Mouse (Mus musculus) testis, postnatal 14 days (tissue): Measurements from ENCODE around the gene D630003M21Rik.

Experiments
- DNase-seq: peaks from one replicate; pipeline ENCODE4 v3.0.0; 2021; ENCODE audit warnings: low spot score

Gene D630003M21Rik

GRCm38 (mm10) chr2:158236698-158237097 is 7.7 kb upstream of the D630003M21Rik start:
- DNase-seq = no peak

GRCm38 (mm10) chr2:158233106-158233505 is 4.1 kb upstream of the D630003M21Rik start:
- DNase-seq = no peak

- no peak for DNase-seq
Measured at GRCm38 (mm10) chr2:158232414-158232813, 3.4 kb upstream of the D630003M21Rik start.

- DNase-seq = no peak
Measured at GRCm38 (mm10) chr2:158231071-158231470, 2.0 kb upstream of the D630003M21Rik start.

- DNase-seq = no peak
Measured at GRCm38 (mm10) chr2:158230617-158231016, 1.6 kb upstream of the D630003M21Rik start.

GRCm38 (mm10) chr2:158229503-158229892 is 476 bp upstream of the D630003M21Rik start:
- no peak for DNase-seq

GRCm38 (mm10) chr2:158225301-158225700 is 3.7 kb downstream of the D630003M21Rik start:
- DNase-seq = peak; percentile 55

GRCm38 (mm10) chr2:158223497-158223896 is 5.5 kb downstream of the D630003M21Rik start:
- no peak for DNase-seq

- DNase-seq = peak; percentile 68
Measured at GRCm38 (mm10) chr2:158222664-158223063, 6.4 kb downstream of the D630003M21Rik start.

- DNase-seq = no peak
Measured at GRCm38 (mm10) chr2:158221446-158222084, 7.5 kb downstream of the D630003M21Rik start.

- DNase-seq = no peak
Measured at GRCm38 (mm10) chr2:158219562-158219961, 9.5 kb downstream of the D630003M21Rik start.

GRCm38 (mm10) chr2:158216510-158216909 is 12.5 kb downstream of the D630003M21Rik start:
- DNase-seq = peak; percentile 44

GRCm38 (mm10) chr2:158215283-158216117 is 13.5 kb downstream of the D630003M21Rik start:
- DNase-seq = peak; percentile 47

GRCm38 (mm10) chr2:158211764-158212471 is 17.1 kb downstream of the D630003M21Rik start:
- DNase-seq = no peak

- DNase-seq = no peak
Measured at GRCm38 (mm10) chr2:158210958-158211357, 18.1 kb downstream of the D630003M21Rik start.

- no peak for DNase-seq
Measured at GRCm38 (mm10) chr2:158210503-158210902, 18.5 kb downstream of the D630003M21Rik start.

- DNase-seq = no peak
Measured at GRCm38 (mm10) chr2:158209776-158210175, 19.2 kb downstream of the D630003M21Rik start.

GRCm38 (mm10) chr2:158207848-158208247 is 21.2 kb downstream of the D630003M21Rik start:
- DNase-seq = no peak

- DNase-seq = peak; percentile 72
Measured at GRCm38 (mm10) chr2:158204114-158204513, 24.9 kb downstream of the D630003M21Rik start.

GRCm38 (mm10) chr2:158203686-158204085 is 25.3 kb downstream of the D630003M21Rik start:
- DNase-seq = peak; percentile 73

- DNase-seq = peak; percentile 54
Measured at GRCm38 (mm10) chr2:158199281-158199680, 29.7 kb downstream of the D630003M21Rik start.

GRCm38 (mm10) chr2:158198861-158199260 is 30.2 kb downstream of the D630003M21Rik start:
- no peak for DNase-seq

GRCm38 (mm10) chr2:158197971-158198370 is 31.1 kb downstream of the D630003M21Rik start:
- no peak for DNase-seq
